Mouse (Mus musculus) heart, postnatal 10 days (tissue): Measurements from ENCODE around the gene Taco1. TPM values are rescaled to one million over a fixed set of nuclear protein-coding genes. Genes with fewer than 3 reads are reported as not detected.
"Not testable (repeated sequence)": the region's sequence is repeated elsewhere in the genome, so short reads cannot be mapped to it uniquely, and the experiment has no call there.

Experiments
- DNase-seq, 2 experiments: peaks; one replicate each; pipeline ENCODE4 v3.0.0; 2021
- intact Hi-C: fragments of 180-260 bp; cut with DNase I; formaldehyde crosslinking; loops from one replicate; pipeline ENCODE4 v1.15.1; 2025
- total RNA-seq, 2 experiments: library from RNA; stranded (reverse); gene quantifications; 2 replicates each; pipeline ENCODE4 v1.2.3; 2021

Taco1 gene
- total RNA-seq, 2 experiments from 2014 or later: 49.4 to 50.1 TPM

GRCm38 (mm10) chr11:106060549-106060948 lies 5.3 kb upstream of the Taco1 start:
- no peak for DNase-seq
- intact Hi-C loops: no loop called here

- intact Hi-C loops: no loop called here
- DNase-seq: no peak
Observed at GRCm38 (mm10) chr11:106061311-106061710, 4.5 kb upstream of the Taco1 start.

DNA sequence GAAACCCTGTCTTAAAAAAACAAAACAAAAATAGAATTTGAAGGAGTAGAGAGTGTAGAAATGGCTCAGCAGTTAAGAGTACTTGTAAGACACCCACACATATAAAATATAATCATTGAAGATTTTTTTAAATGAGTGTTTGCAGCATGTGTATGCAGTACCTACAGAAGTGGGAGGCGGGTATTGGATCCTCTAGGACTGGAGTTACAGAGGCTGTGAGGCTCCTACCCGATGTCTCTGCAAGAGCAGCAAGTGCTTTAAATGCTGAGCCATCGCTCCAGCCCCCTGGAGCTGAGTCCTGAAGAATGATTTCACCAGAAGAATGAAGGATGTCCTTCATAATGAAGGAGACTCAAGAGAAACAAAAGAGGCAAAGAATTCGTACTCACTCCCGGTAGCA lies 2.1 kb upstream of the Taco1 start:
- intact Hi-C loops: no loop called here
- DNase-seq: no peak

- intact Hi-C loops: no loop called here
- no peak for DNase-seq
Observed at GRCm38 (mm10) chr11:106065073-106065922, 563 bp upstream of the Taco1 start.

GRCm38 (mm10) chr11:106066616-106067015 lies 755 bp downstream of the Taco1 start:
- intact Hi-C loops: not testable (repeated sequence)
- peak in 1 of 2 experiments; percentile 49 for DNase-seq

DNA sequence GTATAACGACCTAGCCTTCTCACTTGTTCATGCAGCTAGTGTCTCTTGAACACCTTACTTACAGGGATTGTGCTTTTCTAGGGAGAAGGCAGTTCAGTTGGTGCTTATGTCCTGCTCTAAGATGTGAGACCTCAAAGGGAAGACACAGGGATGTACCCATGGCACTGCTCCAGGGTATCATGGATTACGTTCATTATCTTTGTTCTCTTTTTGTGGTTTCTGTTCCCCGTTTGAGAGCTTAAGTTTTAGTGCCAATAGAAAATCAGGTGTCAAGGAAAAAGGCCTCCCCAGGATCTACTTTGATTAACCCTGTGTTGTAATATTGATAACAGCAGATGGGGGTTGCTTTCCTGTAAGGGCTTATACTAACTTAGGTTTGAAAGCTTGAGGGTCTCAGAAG lies 7.9 kb downstream of the Taco1 start:
- intact Hi-C loops: no loop called here
- DNase-seq: no peak

DNA sequence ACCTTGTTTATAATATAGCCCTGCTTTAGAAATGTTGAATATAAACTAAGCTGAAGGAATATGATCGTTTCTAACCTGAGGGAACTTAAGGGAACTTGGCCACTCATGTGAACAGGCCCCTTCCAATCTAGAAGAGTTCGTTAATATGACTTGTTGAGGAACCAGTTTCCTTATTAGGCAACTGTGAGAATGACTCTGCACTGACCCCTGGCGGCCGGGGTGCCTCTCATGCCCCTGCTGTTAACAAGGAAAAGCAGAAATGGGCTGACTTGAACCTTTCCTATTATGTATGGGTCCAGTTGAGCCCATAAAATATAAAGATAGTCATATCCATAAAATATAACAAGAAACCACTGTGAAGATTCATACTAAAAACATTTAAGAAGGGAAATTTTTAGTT lies 10.5 kb downstream of the Taco1 start:
- DNase-seq: peak; percentile 60 to 83
- intact Hi-C loops: loop anchor here (2.0 to 5.0 kb wide), 3 partner anchors 74 to 150 kb away; no protein-coding TSS in a partner anchor

DNA sequence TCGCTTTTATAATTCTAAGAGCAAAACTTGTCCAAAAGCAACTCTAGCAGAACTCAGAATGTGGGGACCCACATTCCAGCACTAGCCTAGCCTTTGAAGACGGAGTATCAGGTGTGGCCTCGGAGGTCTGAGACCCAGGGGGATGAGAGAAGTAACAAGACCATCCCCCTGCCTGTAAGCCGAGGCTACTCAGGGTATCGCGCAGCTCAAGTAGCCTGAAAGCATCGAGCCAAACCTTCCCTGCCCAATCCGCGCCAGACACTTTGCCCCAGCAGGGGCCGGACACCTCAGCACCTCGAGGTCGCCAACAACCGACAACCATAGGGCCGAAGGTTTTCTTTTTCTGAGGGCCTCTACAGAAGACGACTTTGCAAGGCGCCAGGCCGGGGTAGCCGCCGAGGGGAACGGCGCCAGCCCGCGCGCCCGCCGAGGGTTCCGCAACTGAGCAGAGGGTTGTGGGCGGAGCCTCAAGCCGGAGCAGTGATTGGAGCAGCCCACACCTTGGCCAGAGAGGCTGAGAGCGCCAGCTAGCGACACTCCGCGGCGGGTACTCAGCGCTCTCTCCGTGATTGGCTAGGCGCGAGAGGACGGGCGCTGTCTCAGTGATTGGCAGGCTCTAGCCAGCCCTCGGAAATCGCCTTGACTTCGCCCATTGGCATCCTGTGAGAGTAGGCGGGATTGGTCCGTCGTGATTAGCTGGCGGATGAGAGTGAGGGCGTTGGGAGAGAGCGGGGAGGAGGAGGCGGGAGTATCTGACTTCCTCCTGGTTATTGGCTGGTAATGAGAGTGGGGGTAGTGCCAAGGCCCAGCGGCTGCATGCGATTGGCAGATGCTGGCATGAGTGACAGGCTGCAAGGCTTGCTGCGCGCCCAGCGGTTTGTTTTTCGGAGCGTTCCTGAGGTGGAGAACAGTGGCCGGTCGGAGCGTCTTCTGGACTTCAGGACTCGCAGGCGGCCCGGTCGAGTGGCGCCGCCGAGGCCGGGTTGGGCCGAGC lies 18.1 kb downstream of the Taco1 start, which contains the start of gene Map3k3:
Gene Map3k3 (plus strand): TSS at position 906 of the 994 bp plus-strand sequence.
- intact Hi-C loops: loop anchor here (2.0 kb wide), 2 partner anchors 15 to 51 kb away; no protein-coding TSS in a partner anchor
- peak; percentile 99 to 100 for DNase-seq

- DNase-seq: peak; percentile 86 to 88
- intact Hi-C loops: loop anchor here (2.0 kb wide), 2 partner anchors 14 to 50 kb away; no protein-coding TSS in a partner anchor
Observed at GRCm38 (mm10) chr11:106084911-106085561, 19.2 kb downstream of the Taco1 start.

DNA sequence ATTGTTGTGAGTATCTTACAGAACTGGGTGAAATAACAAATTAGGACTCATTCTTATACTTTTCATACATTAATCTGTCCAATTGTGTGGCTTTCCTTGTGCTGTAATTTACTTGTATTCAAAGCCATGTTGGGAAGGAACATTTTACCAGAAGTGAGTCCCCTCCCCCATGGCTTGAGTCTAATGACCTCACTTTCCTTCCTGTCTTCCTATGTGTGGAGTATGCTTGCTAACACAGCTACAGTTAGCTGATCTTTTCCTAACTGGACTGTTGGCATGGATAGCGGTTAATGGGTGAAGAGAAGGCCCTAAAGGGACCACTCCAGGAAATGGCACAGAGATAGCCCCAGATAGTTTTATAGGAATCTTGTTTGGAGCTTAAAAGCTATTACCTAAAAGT lies 32.4 kb downstream of the Taco1 start:
- intact Hi-C loops: loop anchor here (2.0 kb wide), 1 partner anchor 13 kb away; the partner anchor contains the start of gene Map3k3
- peak; percentile 55 to 57 for DNase-seq

- DNase-seq: peak; percentile 22 to 24
Observed at GRCm38 (mm10) chr11:106102866-106103265, 37.0 kb downstream of the Taco1 start.

GRCm38 (mm10) chr11:106106047-106106587 lies 40.3 kb downstream of the Taco1 start:
- no peak for DNase-seq
- intact Hi-C loops: no loop called here

More at GRCm38 (mm10) chr11:106102866-106103265, 37.0 kb downstream of the Taco1 start:
- intact Hi-C loops: no loop called here

GRCm38 (mm10) chr11:106111688-106112087 lies 45.8 kb downstream of the Taco1 start:
- intact Hi-C loops: no loop called here
- no peak for DNase-seq

- intact Hi-C loops: no loop called here
- DNase-seq: no peak
Observed at GRCm38 (mm10) chr11:106122221-106122620, 56.4 kb downstream of the Taco1 start.

DNA sequence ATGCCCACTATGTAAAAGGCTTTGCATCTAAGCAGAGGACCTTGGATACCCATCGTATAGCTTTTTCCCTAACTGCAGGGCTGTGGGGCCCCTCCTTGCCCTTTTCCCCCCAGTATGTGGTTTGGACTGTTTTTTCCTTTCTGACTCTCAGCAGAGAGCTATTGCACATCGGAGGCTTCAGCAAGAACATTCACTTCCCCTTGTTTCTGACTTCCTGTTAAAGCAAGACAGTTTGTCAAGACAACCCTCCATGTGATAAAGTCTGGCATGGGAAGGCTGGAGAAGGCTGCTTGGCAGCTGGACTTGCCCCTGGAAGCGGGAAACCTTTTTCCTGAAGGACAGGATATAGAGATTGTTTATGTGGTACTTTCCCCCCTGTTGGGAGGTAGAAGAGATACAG lies 56.9 kb downstream of the Taco1 start:
- DNase-seq: peak; percentile 17 to 22
- intact Hi-C loops: no loop called here

Other genes starting within 250 kb of the Taco1 start
- 10 to 100 TPM in 1 of 2 experiments, 1 to 10 TPM in 1; 8.0 to 15.4 TPM for gene Cyb561, start 112.7 kb upstream of the Taco1 start, total RNA-seq
- gene Ace, start 98.1 kb upstream of the Taco1 start, total RNA-seq: 10 to 100 TPM; 20.4 to 29.1 TPM
- not detected for gene Ace3, start 71.4 kb upstream of the Taco1 start, total RNA-seq
- gene Kcnh6, start 57.9 kb upstream of the Taco1 start, total RNA-seq: under 1 TPM in 1 of 2 experiments, not detected in 1; 0.31 TPM
- 10 to 100 TPM; 54.6 to 57.6 TPM for gene Dcaf7, start 29.2 kb upstream of the Taco1 start, total RNA-seq
- gene Map3k3, start 18.6 kb downstream of the Taco1 start, total RNA-seq: 10 to 100 TPM; 50.5 to 50.6 TPM
- gene Gm10840, start 94.8 kb downstream of the Taco1 start, total RNA-seq: not detected
- gene Limd2, start 94.8 kb downstream of the Taco1 start, total RNA-seq: 10 to 100 TPM; 13.6 to 14.1 TPM
- 10 to 100 TPM; 11.1 to 12.9 TPM for gene Strada, start 136.1 kb downstream of the Taco1 start, total RNA-seq
- gene Ccdc47, start 150.3 kb downstream of the Taco1 start, total RNA-seq: 10 to 100 TPM; 79.9 to 83.2 TPM
- gene Ddx42, start 150.9 kb downstream of the Taco1 start, total RNA-seq: 10 to 100 TPM; 37.3 to 38.8 TPM
- 10 to 100 TPM; 22.3 to 24.7 TPM for gene Ftsj3, start 190.0 kb downstream of the Taco1 start, total RNA-seq
- 100 to 1,000 TPM; 107 to 109 TPM for gene Psmc5, start 190.1 kb downstream of the Taco1 start, total RNA-seq
- 10 to 100 TPM; 28.1 to 28.4 TPM for gene Smarcd2, start 206.9 kb downstream of the Taco1 start, total RNA-seq
- under 1 TPM in 1 of 2 experiments, not detected in 1; 0.07 TPM for gene Tcam1, start 210.6 kb downstream of the Taco1 start, total RNA-seq
- not detected for gene Gh, start 235.8 kb downstream of the Taco1 start, total RNA-seq
- gene Cd79b, start 248.7 kb downstream of the Taco1 start, total RNA-seq: 1 to 10 TPM; 2.3 to 3.1 TPM